Mouse (Mus musculus) liver, embryonic 14.5 days (tissue): ENCODE results near the gene Btg2. TPM values are rescaled to one million over a fixed set of nuclear protein-coding genes. Genes with fewer than 3 reads are reported as not detected.

Experiments used
- ATAC-seq: fragments of 200-750 bp; cut with Nextera tagmentation; 2 replicates; pipeline ENCODE4 v1.8.0; 2017; ENCODE audit warnings: moderate number of reproducible peaks, mild to moderate bottlenecking, moderate library complexity; ENCODE audit not compliant: insufficient read depth
- DNase-seq, 3 experiments: peaks; one replicate each; pipeline ENCODE4 v3.0.0-alpha.2; 2012 to 2013; ENCODE audit warnings: low read depth in 3 of 3, low spot score in 3 of 3
- H3K27ac ChIP-seq: fragments of 300-500 bp; sonication (generic); 2 replicates; pipeline ENCODE4 v1.5.1; 2014; ENCODE audit warnings: moderate library complexity, mild to moderate bottlenecking, control low read depth, inconsistent platforms
- H3K27me3 ChIP-seq: fragments of 300-500 bp; sonication (generic); 2 replicates; pipeline ENCODE4 v1.6.1; 2014; ENCODE audit warnings: mild to moderate bottlenecking, low read length, moderate library complexity; ENCODE audit not compliant: control insufficient read depth, insufficient read depth
- H3K36me3 ChIP-seq: fragments of 300-500 bp; sonication (generic); replicated peaks from 2 replicates; pipeline ENCODE4 v1.6.1; 2014; ENCODE audit warnings: low read depth; ENCODE audit not compliant: control insufficient read depth, insufficient read depth
- H3K4me1 ChIP-seq, 2 experiments: fragments of 200-500 bp in 1 of 2; fragments of 300-500 bp in 1 of 2; sonication (generic) in 1 of 2; replicated peaks; 2 replicates each; pipeline ENCODE4 v1.6.1; 2012 to 2014; ENCODE audit warnings: antibody characterized with exemption in 1 of 2, inconsistent platforms in 1 of 2, low read length in 1 of 2; ENCODE audit not compliant: control insufficient read depth in 2 of 2, insufficient read depth in 2 of 2
- H3K4me2 ChIP-seq: fragments of 300-500 bp; sonication (generic); 2 replicates; pipeline ENCODE4 v1.6.1; 2014; ENCODE audit warnings: low read depth, mild to moderate bottlenecking, control low read depth, moderate library complexity
- H3K4me3 ChIP-seq, 2 experiments: fragments of 200-500 bp in 1 of 2; fragments of 300-500 bp in 1 of 2; sonication (generic) in 1 of 2; 2 replicates each; pipeline ENCODE4 v1.5.1; 2012 to 2014; ENCODE audit warnings: low read depth in 2 of 2, low read length in 2 of 2, mild to moderate bottlenecking in 2 of 2, control low read depth in 1 of 2, inconsistent platforms in 1 of 2, moderate library complexity in 1 of 2; ENCODE audit not compliant: insufficient read depth in 1 of 2
- H3K9ac ChIP-seq: fragments of 300-500 bp; sonication (generic); replicated peaks from 2 replicates; pipeline ENCODE4 v1.6.1; 2014; ENCODE audit warnings: mild to moderate bottlenecking, control low read depth, moderate library complexity
- H3K9me3 ChIP-seq: fragments of 300-500 bp; sonication (generic); 2 replicates; pipeline ENCODE4 v1.6.1; 2016; ENCODE audit warnings: low read length, mixed read lengths; ENCODE audit not compliant: control insufficient read depth
- CTCF ChIP-seq: IDR thresholded peaks from 2 replicates; pipeline ENCODE4 v1.5.1; 2016; ENCODE audit warnings: antibody characterized with exemption, low read depth, control low read depth
- EP300 ChIP-seq: IDR thresholded peaks from 2 replicates; pipeline ENCODE4 v1.6.1; 2016; ENCODE audit warnings: antibody characterized with exemption, low read depth
- WGBS: fragments of 180-500 bp; shearing (Covaris S2); extraction: QIAGEN DNeasy Blood & Tissue Kit; methylation state at CpG from one replicate; pipeline ENCODE4 v1.1.7; 2014; ENCODE audit not compliant: insufficient replicate concordance; 5-methylcytosine and 5-hydroxymethylcytosine counted together
- polyA plus RNA-seq, 2 experiments: library from polyadenylated mRNA; depleted of rRNA in 1 of 2; stranded (reverse) in 1 of 2; unstranded in 1 of 2; fragments of >200 nt; fragmentation: Nextera tagmentation in 1 of 2; extraction: Ambion mirVana in 1 of 2; gene quantifications; 2 replicates each; pipeline versions ENCODE4 v1.2.1 to v1.2.3; 2012 to 2014

Btg2 gene
- polyA plus RNA-seq, 2 experiments: 45.3 to 78.2 TPM

DNA sequence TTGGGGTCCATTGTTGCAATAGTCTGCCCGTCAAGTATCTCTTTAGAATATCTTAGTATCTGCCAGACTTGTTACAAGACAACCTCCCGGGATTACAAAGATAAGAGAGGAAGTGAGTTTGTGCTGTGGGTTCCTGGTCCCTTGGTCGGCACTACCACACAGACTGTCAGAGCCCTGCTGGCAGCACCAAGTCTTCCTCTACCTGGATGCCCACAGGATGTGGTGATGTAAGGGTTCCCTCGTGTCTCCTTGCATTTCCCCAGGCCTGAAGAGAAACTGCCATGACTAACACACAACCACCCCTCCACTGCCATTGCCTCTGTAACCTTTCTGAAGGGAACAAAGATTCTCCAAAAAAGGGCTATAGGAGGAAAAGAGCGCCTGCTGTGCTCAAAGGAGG, 52.9 kb downstream of the Btg2 start:
- no peak overlapping the region for H3K27ac ChIP-seq
- no peak overlapping the region for H3K9ac ChIP-seq
- no peaks in the 10 kb centered on the region for H3K4me1 ChIP-seq
- no peak for DNase-seq
- H3K36me3 ChIP-seq: no peaks in the 10 kb centered on the region
- WGBS: 18% methylated on average over 5 of the region's 5 CpGs
- H3K27me3 ChIP-seq: no peaks in the 10 kb centered on the region
- ATAC-seq: no peak
- no peaks in the 10 kb centered on the region for H3K9me3 ChIP-seq
- no peak for TF ChIP-seq EP300
- TF ChIP-seq CTCF: no peak
- H3K4me3 ChIP-seq: no peak overlapping the region
- no peak overlapping the region for H3K4me2 ChIP-seq

Other genes with a start within 250 kb of the Btg2 start
- gene Optc, start 171.1 kb downstream of the Btg2 start, polyA plus RNA-seq (2012; rRNA removed): 0.11 and 0.23 TPM in 2 replicates
- gene Optc, start 171.1 kb downstream of the Btg2 start, polyA plus RNA-seq (2014; fragmentation: Nextera tagmentation; extraction: Ambion mirVana): not detected in 2 replicates
- gene Prelp, start 157.7 kb downstream of the Btg2 start, polyA plus RNA-seq (2012; rRNA removed): 1.6 and 1.7 TPM in 2 replicates
- gene Prelp, start 157.7 kb downstream of the Btg2 start, polyA plus RNA-seq (2014; fragmentation: Nextera tagmentation; extraction: Ambion mirVana): 1.9 and 2.1 TPM in 2 replicates
- gene Fmod, start 41.9 kb downstream of the Btg2 start, polyA plus RNA-seq (2012; rRNA removed): 1.1 TPM in 2 replicates
- 1.1 and 1.6 TPM in 2 replicates for gene Fmod, start 41.9 kb downstream of the Btg2 start, polyA plus RNA-seq (2014; fragmentation: Nextera tagmentation; extraction: Ambion mirVana)
- 0.08 and 0.09 TPM in 2 replicates for gene Chit1, start 32.1 kb upstream of the Btg2 start, polyA plus RNA-seq (2012; rRNA removed)
- not detected in 2 replicates for gene Chit1, start 32.1 kb upstream of the Btg2 start, polyA plus RNA-seq (2014; fragmentation: Nextera tagmentation; extraction: Ambion mirVana)
- gene Chil1, start 103.1 kb upstream of the Btg2 start, polyA plus RNA-seq (2012; rRNA removed): 1.3 TPM in 2 replicates
- gene Chil1, start 103.1 kb upstream of the Btg2 start, polyA plus RNA-seq (2014; fragmentation: Nextera tagmentation; extraction: Ambion mirVana): 2.7 and 3.7 TPM in 2 replicates
- gene Mybph, start 114.3 kb upstream of the Btg2 start, polyA plus RNA-seq (2012; rRNA removed): 0.02 and 0.03 TPM in 2 replicates
- gene Mybph, start 114.3 kb upstream of the Btg2 start, polyA plus RNA-seq (2014; fragmentation: Nextera tagmentation; extraction: Ambion mirVana): not detected in 2 replicates
- gene Adora1, start 156.3 kb upstream of the Btg2 start, polyA plus RNA-seq (2012; rRNA removed): 0.13 and 0.19 TPM in 2 replicates
- gene Adora1, start 156.3 kb upstream of the Btg2 start, polyA plus RNA-seq (2014; fragmentation: Nextera tagmentation; extraction: Ambion mirVana): 0.06 and 0.10 TPM in 2 replicates
- 0.06 and 0.09 TPM in 2 replicates for gene Myog, start 210.9 kb upstream of the Btg2 start, polyA plus RNA-seq (2012; rRNA removed)
- gene Myog, start 210.9 kb upstream of the Btg2 start, polyA plus RNA-seq (2014; fragmentation: Nextera tagmentation; extraction: Ambion mirVana): not detected in 2 replicates